Mouse (Mus musculus) midbrain, embryonic 16.5 days (tissue): ENCODE measurements around the gene Snrnp200. TPM values are rescaled to one million over a fixed set of nuclear protein-coding genes. Genes with fewer than 3 reads are reported as not detected.
A peak's percentile ranks its signal among the peaks of the same experiment; 100 is the strongest.

Source experiments
- ATAC-seq: fragments of 200-750 bp; cut with Nextera tagmentation; 2 replicates; pipeline ENCODE4 v1.8.0; 2017; ENCODE audit warnings: moderate TSS enrichment
- H3K27ac ChIP-seq: fragments of 300-500 bp; sonication (generic); 2 replicates; pipeline ENCODE4 v1.5.1; 2014; ENCODE audit warnings: mild to moderate bottlenecking, low read length, mixed read lengths
- H3K27me3 ChIP-seq: fragments of 300-500 bp; sonication (generic); 2 replicates; pipeline ENCODE4 v1.6.1; 2014; ENCODE audit warnings: low read depth, low read length, mixed read lengths; ENCODE audit not compliant: control insufficient read depth, insufficient read depth
- H3K36me3 ChIP-seq: fragments of 300-500 bp; sonication (generic); 2 replicates; pipeline ENCODE4 v1.6.1; 2014; ENCODE audit warnings: mild to moderate bottlenecking, low read length, moderate library complexity, mixed read lengths; ENCODE audit not compliant: control insufficient read depth, insufficient read depth
- H3K4me1 ChIP-seq: fragments of 300-500 bp; sonication (generic); 2 replicates; pipeline ENCODE4 v1.6.1; 2014; ENCODE audit warnings: mild to moderate bottlenecking, low read length, mixed read lengths; ENCODE audit not compliant: control insufficient read depth, insufficient read depth
- H3K4me2 ChIP-seq: fragments of 300-500 bp; sonication (generic); 2 replicates; pipeline ENCODE4 v1.6.1; 2014; ENCODE audit warnings: mild to moderate bottlenecking, low read length, mixed read lengths
- H3K4me3 ChIP-seq: fragments of 300-500 bp; sonication (generic); 2 replicates; pipeline ENCODE4 v1.5.1; 2014; ENCODE audit warnings: low read depth, mild to moderate bottlenecking, low read length, moderate library complexity, mixed read lengths
- H3K9ac ChIP-seq: fragments of 300-500 bp; sonication (generic); 2 replicates; pipeline ENCODE4 v1.6.1; 2014; ENCODE audit warnings: low read depth, low read length, mixed read lengths
- H3K9me3 ChIP-seq: fragments of 300-500 bp; sonication (generic); replicated peaks from 2 replicates; pipeline ENCODE4 v1.6.1; 2014; ENCODE audit warnings: mild to moderate bottlenecking, low read length, mixed read lengths; ENCODE audit not compliant: control insufficient read depth, poor library complexity, severe bottlenecking
- WGBS: fragments of 180-500 bp; shearing (Covaris S2); extraction: QIAGEN DNeasy Blood & Tissue Kit; methylation state at CpG from one replicate; pipeline ENCODE4 v1.1.7; 2014; 5-methylcytosine and 5-hydroxymethylcytosine counted together
- polyA plus RNA-seq: library from polyadenylated mRNA; unstranded; fragments of >200 nt; fragmentation: Nextera tagmentation; extraction: Ambion mirVana; gene quantifications from 2 replicates; pipeline ENCODE4 v1.2.1, GENCODE M21; 2015

The Snrnp200 gene
- polyA plus RNA-seq, 1 experiment from 2014 or later: 52.1 TPM

DNA sequence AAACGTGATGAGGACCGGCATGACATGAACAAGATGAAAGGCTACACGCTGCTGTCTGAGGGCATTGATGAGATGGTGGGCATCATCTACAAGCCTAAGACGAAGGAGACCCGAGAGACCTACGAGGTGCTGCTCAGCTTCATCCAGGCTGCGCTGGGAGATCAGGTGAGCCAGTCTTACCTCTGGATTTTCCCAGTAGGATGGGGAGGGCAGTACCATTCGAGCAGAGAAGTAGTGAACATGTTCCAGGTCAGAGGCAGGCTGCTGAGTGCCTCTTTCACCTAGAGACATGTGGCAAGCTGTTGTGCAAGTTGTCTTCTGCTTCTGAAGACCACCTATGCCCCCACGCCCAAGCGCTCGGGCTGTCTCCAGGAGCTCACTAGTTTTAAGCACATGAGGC is 2.5 kb downstream of the Snrnp200 start:
- Histone ChIP-seq H3K4me3 (no peak overlapping the region), H3K9me3 (no peaks in the 10 kb centered on the region), H3K9ac (no peak overlapping the region), H3K27ac (no peak overlapping the region), H3K4me1 (peaks cover 14% of the 10 kb centered on the region), H3K27me3 (no peaks in the 10 kb centered on the region), H3K4me2 (no peak overlapping the region), H3K36me3 (peaks cover 21% of the 10 kb centered on the region)
- no peak for ATAC-seq
- WGBS: 96% methylated on average over 11 of the region's 11 CpGs

DNA sequence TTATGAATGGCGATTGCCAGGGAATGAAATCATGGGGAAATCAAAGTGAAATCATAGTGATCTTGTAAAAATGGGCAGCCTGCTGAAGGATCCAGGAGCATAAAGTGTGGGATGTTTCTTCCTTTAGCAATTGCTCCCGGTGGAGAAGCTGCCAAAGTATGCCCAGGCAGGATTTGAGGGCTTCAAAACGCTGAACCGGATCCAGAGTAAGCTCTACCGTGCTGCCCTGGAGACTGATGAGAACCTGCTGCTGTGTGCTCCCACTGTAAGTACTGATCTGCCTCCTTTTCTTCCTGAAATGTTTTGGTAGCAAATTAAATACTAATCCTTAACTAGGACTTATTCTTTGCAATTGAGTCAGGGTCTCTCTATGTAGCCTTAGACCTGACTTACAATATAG is 9.6 kb downstream of the Snrnp200 start:
- H3K9ac ChIP-seq: no peak overlapping the region
- no peak for ATAC-seq
- H3K27ac ChIP-seq: no peak overlapping the region
- H3K4me2 ChIP-seq: no peak overlapping the region
- H3K4me1 ChIP-seq: no peaks in the 10 kb centered on the region
- WGBS: 97% methylated on average over 5 of the region's 5 CpGs
- H3K27me3 ChIP-seq: no peaks in the 10 kb centered on the region
- H3K9me3 ChIP-seq: no peaks in the 10 kb centered on the region
- H3K36me3 ChIP-seq: peaks cover 56% of the 10 kb centered on the region
- H3K4me3 ChIP-seq: no peak overlapping the region

DNA sequence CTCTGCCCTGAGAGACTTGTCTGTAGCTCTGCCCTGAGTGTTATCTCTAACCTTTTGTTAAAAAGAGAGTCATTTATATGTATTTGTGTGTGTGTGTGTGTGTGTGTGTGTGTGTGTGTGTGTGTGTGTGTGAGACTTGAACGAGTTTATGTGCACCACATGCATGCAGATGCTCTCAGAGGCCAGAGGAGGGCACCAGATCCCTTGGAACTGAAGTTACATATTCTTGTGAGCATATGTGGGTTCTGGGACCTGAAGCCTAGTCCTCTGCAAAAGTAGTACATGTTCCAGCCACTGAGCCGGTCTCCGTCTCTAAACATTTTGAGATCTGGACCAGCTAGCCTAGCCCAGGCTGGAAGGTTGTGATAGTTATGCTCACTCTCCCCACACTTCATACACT is 17.1 kb downstream of the Snrnp200 start:
- no peaks in the 10 kb centered on the region for H3K27me3 ChIP-seq
- H3K4me1 ChIP-seq: no peaks in the 10 kb centered on the region
- no peak overlapping the region for H3K27ac ChIP-seq
- H3K4me3 ChIP-seq: no peak overlapping the region
- no peak for ATAC-seq
- no peak overlapping the region for H3K4me2 ChIP-seq
- no peaks in the 10 kb centered on the region for H3K9me3 ChIP-seq
- H3K36me3 ChIP-seq: peaks cover 60% of the 10 kb centered on the region
- H3K9ac ChIP-seq: no peak overlapping the region
- WGBS: 100% methylated on average over 3 of the region's 3 CpGs

DNA sequence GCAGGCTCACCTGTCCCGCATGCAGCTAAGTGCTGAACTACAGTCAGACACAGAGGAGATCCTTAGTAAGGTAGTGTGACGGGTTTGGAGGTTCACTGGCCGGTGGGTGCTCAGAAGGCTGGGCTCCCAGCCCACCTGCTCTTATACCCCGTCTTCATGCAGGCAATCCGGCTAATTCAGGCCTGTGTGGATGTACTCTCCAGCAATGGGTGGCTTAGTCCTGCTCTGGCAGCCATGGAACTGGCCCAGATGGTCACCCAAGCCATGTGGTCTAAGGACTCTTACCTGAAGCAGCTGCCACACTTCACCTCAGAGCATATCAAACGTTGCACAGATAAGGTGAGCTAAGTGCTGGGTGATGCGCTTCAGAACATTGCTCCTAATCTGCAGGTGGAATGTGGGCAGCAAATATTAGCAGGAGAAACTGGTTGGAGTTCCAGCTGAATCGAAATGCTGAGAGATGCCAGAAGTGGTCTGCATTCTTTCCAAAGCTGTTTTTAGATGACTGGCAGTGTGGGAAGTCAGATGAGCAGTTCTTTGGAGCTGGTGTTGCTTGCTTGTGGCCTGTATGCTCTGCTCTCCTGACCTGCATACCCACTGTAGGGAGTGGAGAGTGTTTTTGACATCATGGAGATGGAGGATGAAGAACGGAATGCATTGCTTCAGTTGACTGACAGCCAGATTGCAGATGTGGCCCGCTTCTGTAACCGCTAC is 29.9 kb downstream of the Snrnp200 start:
- Histone ChIP-seq H3K9ac (no peak overlapping the region), H3K4me3 (no peak overlapping the region), H3K4me2 (no peak overlapping the region), H3K4me1 (no peaks in the 10 kb centered on the region), H3K9me3 (no peaks in the 10 kb centered on the region), H3K36me3 (peaks cover 56% of the 10 kb centered on the region), H3K27me3 (no peaks in the 10 kb centered on the region), H3K27ac (no peak overlapping the region)
- ATAC-seq: no peak
- WGBS: 96% methylated on average over 11 of the region's 11 CpGs

DNA sequence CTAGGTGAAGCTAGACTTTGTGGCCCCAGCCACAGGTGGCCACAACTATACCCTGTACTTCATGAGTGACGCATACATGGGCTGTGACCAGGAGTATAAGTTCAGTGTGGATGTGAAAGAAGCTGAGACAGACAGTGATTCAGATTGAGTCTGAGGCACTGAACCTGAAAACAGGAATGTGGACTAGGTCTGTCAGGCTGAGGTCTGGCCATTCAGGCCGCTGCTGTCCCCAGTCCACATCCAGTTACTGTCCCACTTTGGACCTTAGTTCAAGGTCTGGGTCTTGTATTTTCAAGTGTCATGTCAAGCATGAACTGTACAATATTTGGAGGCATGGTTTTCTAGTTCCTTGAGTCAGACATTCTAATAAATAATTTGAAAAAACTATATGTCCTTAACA is 31.9 kb downstream of the Snrnp200 start:
- H3K9me3 ChIP-seq: no peaks in the 10 kb centered on the region
- H3K4me3 ChIP-seq: no peak overlapping the region
- no peaks in the 10 kb centered on the region for H3K4me1 ChIP-seq
- WGBS: 94% methylated on average over 2 of the region's 2 CpGs
- no peaks in the 10 kb centered on the region for H3K27me3 ChIP-seq
- ATAC-seq: no peak
- H3K9ac ChIP-seq: no peak overlapping the region
- H3K27ac ChIP-seq: no peak overlapping the region
- peaks cover 44% of the 10 kb centered on the region for H3K36me3 ChIP-seq
- no peak overlapping the region for H3K4me2 ChIP-seq

GRCm38 (mm10) chr2:127247592-127248333 is 39.6 kb downstream of the Snrnp200 start, which contains the start of the genes Ciao1 and Tmem127:
TSS of gene Ciao1 (minus strand) at chr2:127247816.
TSS of gene Tmem127 (plus strand) at chr2:127247908.
- Histone ChIP-seq H3K27me3 (no peaks in the 10 kb centered on the region), H3K9me3 (no peaks in the 10 kb centered on the region), H3K4me2 (peak within 1 kb of the TSS; percentile 88), H3K36me3 (peaks cover 4% of the 10 kb centered on the region), H3K9ac (peak within 1 kb of the TSS; percentile 94), H3K4me3 (peak within 1 kb of the TSS; percentile 97), H3K4me1 (peaks cover 30% of the 10 kb centered on the region), H3K27ac (peak within 1 kb of the TSS; percentile 85)
- ATAC-seq: peak; percentile 98
- WGBS: under 1% methylated on average over 53 of the region's 53 CpGs

DNA sequence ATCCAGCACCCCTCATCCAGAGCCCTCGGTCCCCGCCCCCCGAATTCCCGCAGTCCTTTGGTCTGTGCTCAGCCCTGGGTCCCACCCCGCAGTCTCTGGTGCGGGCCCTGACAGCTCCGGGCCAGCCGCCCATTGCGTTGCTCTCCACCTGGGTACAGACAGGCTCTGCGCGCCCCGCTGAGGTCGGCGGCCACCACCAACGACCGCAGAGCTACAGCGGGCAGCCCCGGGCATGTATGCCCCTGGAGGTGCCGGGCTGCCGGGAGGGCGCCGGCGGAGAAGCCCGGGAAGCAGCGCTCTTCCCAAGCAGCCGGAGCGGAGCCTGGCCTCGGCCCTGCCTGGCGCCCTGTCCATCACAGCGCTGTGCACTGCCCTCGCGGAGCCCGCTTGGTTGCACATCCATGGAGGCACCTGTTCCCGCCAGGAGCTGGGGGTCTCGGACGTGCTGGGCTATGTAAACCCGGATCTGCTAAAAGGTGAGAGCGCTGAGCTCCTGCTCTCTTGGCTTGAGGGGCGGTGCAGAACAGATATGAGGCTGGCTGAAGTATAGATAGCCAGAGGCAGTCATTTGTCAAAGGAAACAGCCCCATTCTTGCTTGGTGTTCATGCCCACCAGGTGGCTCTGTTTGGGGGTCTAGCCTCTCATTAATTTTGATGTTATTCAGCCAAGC is 40.3 kb downstream of the Snrnp200 start:
- H3K9me3 ChIP-seq: no peaks in the 10 kb centered on the region
- no peaks in the 10 kb centered on the region for H3K27me3 ChIP-seq
- peak; percentile 69 for ATAC-seq

GRCm38 (mm10) chr2:127250291-127251008 is 42.3 kb downstream of the Snrnp200 start:
- Histone ChIP-seq H3K4me2 (no peak overlapping the region), H3K9ac (no peak overlapping the region), H3K27ac (no peak overlapping the region), H3K36me3 (peaks cover 3% of the 10 kb centered on the region), H3K9me3 (no peaks in the 10 kb centered on the region), H3K4me3 (no peak overlapping the region), H3K27me3 (no peaks in the 10 kb centered on the region), H3K4me1 (peaks cover 30% of the 10 kb centered on the region)
- 94% methylated on average over 9 of the region's 9 CpGs for WGBS
- ATAC-seq: no peak

More for the DNA sequence above, 40.3 kb downstream of the Snrnp200 start:
- H3K4me1 ChIP-seq: peaks cover 30% of the 10 kb centered on the region
- peak overlapping the region; percentile 97 for H3K4me3 ChIP-seq
- H3K4me2 ChIP-seq: peak overlapping the region; percentile 88
- H3K36me3 ChIP-seq: peaks cover 4% of the 10 kb centered on the region
- under 1% methylated on average over 38 of the region's 39 CpGs for WGBS
- peak overlapping the region; percentile 94 for H3K9ac ChIP-seq
- H3K27ac ChIP-seq: peak overlapping the region; percentile 85
